Mouse (Mus musculus) stomach, postnatal 0 days (tissue): Measurements from ENCODE around the gene Col4a1. TPM values are rescaled to one million over a fixed set of nuclear protein-coding genes. Genes with fewer than 3 reads are reported as not detected.

Source experiments
- ATAC-seq: fragments of 200-750 bp; cut with Nextera tagmentation; 2 replicates; pipeline ENCODE4 v1.8.0; 2017; ENCODE audit not compliant: low FRiP score, low TSS enrichment
- DNase-seq: peaks from one replicate; pipeline ENCODE4 v3.0.0-alpha.2; 2016; ENCODE audit warnings: low spot score
- H3K27ac ChIP-seq: fragments of 300-500 bp; sonication (generic); replicated peaks from 2 replicates; pipeline ENCODE4 v1.5.1; 2014; ENCODE audit warnings: mild to moderate bottlenecking, control low read depth
- H3K27me3 ChIP-seq: fragments of 300-500 bp; sonication (generic); 2 replicates; pipeline ENCODE4 v1.6.1; 2014; ENCODE audit warnings: low read length; ENCODE audit not compliant: control insufficient read depth, insufficient read depth
- H3K36me3 ChIP-seq: fragments of 300-500 bp; sonication (generic); 2 replicates; pipeline ENCODE4 v1.6.1; 2014; ENCODE audit warnings: low read length, mixed read lengths; ENCODE audit not compliant: control insufficient read depth, insufficient read depth
- H3K4me1 ChIP-seq: fragments of 300-500 bp; sonication (generic); replicated peaks from 2 replicates; pipeline ENCODE4 v1.6.1; 2014; ENCODE audit warnings: antibody characterized with exemption; ENCODE audit not compliant: control insufficient read depth, insufficient read depth
- H3K4me2 ChIP-seq: fragments of 300-500 bp; sonication (generic); replicated peaks from 2 replicates; pipeline ENCODE4 v1.6.1; 2014; ENCODE audit warnings: low read depth, mild to moderate bottlenecking, control low read depth, moderate library complexity
- H3K4me3 ChIP-seq: fragments of 300-500 bp; sonication (generic); 2 replicates; pipeline ENCODE4 v1.5.1; 2014; ENCODE audit warnings: low read depth, low read length, control low read depth
- H3K9ac ChIP-seq: fragments of 300-500 bp; sonication (generic); 2 replicates; pipeline ENCODE4 v1.6.1; 2014; ENCODE audit warnings: mild to moderate bottlenecking, low read length, control low read depth, mixed read lengths
- H3K9me3 ChIP-seq: fragments of 300-500 bp; sonication (generic); 2 replicates; pipeline ENCODE4 v1.6.1; 2016; ENCODE audit warnings: low read length; ENCODE audit not compliant: control insufficient read depth
- CTCF ChIP-seq: IDR thresholded peaks from 2 replicates; pipeline ENCODE4 v1.5.1; 2016; ENCODE audit warnings: antibody characterized with exemption, low read depth, mild to moderate bottlenecking, moderate library complexity
- EP300 ChIP-seq: optimal IDR thresholded peaks from 2 replicates; pipeline ENCODE3; 2016; ENCODE audit warnings: antibody characterized with exemption
- WGBS: fragments of 180-500 bp; shearing (Covaris S2); extraction: QIAGEN DNeasy Blood & Tissue Kit; methylation state at CpG from one replicate; pipeline ENCODE4 v1.1.7; 2014; 5-methylcytosine and 5-hydroxymethylcytosine counted together
- polyA plus RNA-seq: library from polyadenylated mRNA; unstranded; fragments of >200 nt; fragmentation: Nextera tagmentation; extraction: Ambion mirVana; gene quantifications from 2 replicates; pipeline ENCODE4 v1.2.1, GENCODE M21; 2015

Col4a1 gene
- polyA plus RNA-seq, 1 experiment from 2014 or later = 99.0 TPM

DNA sequence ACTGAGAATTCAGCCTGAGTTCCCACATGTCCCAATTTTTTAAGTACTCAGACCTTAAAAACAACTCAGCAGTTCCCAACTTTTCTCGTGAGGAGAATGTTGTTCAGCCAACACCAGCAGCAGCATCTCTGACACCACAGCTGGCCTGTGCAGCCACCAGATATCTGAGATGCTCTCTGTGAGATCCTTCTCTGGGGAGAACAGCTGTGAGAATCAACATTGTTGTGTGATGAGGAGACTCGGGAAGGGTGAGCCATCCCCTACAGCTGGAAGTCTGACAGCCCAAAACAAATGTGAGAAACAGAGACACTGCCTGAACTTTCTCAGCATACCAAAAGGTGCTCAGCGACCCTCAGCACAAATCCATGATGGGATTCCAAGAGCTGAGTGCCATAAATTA, 20.0 kb downstream of the Col4a1 start:
- no peak overlapping the region for H3K27ac ChIP-seq
- WGBS = 41% methylated on average over 3 of the region's 3 CpGs

DNA sequence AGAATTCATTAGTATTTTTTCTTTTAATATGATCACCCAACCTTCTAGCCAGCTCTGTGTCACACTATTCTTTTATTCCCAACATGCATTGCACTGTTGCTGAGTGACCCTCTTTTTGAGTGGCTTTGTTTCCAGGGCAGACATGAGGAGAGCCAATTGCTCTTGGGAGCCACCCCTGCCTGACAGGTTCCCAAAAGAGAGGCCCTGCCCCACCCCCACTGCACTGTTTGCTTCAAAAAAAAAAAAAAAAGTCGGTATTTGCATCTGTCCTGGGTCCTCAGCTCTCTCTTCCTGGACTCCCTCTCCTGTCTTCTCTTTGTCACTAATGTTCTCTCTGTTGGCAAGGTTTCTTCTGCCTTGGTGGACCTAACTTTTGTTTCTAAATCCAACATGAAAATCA, 22.1 kb downstream of the Col4a1 start:
- H3K27me3 ChIP-seq = no peaks in the 10 kb centered on the region
- TF ChIP-seq CTCF (no peak), EP300 (no peak)
- ATAC-seq = no peak

More for the DNA sequence above, 20.0 kb downstream of the Col4a1 start:
- H3K4me3 ChIP-seq = no peak overlapping the region
- DNase-seq (no peak), ATAC-seq (no peak)
- H3K4me1 ChIP-seq = no peaks in the 10 kb centered on the region; the same call in 1 of the 2 replicates
- no peak overlapping the region for H3K4me2 ChIP-seq
- no peak overlapping the region for H3K9ac ChIP-seq
- H3K27me3 ChIP-seq = no peaks in the 10 kb centered on the region
- TF ChIP-seq EP300 (no peak), CTCF (no peak)
- H3K36me3 ChIP-seq = no peaks in the 10 kb centered on the region
- no peaks in the 10 kb centered on the region for H3K9me3 ChIP-seq

DNA sequence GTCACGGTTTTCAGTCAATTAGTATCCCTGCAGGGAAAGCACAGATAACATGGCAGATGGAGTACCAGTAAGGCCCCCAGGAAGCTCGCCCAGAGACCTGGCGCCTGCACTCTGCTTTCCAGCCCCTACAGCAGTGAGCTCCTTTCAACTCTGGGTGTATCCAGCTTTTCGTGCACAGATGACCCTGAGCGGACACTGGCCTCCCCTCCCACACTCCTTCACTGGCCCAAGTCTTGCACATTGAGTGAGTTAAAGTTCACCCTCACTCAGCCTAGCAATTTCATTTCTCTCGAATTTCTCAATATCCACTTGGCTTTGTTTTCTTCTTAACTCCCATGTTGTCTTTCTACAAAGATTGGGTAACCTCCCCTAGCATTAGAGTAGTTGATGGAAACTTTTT, 24.3 kb downstream of the Col4a1 start:
- Histone ChIP-seq H3K4me1 (no peaks in the 10 kb centered on the region; the same call in 1 of the 2 replicates), H3K9me3 (no peaks in the 10 kb centered on the region), H3K36me3 (no peaks in the 10 kb centered on the region), H3K27me3 (no peaks in the 10 kb centered on the region), H3K27ac (no peak overlapping the region), H3K9ac (no peak overlapping the region), H3K4me3 (no peak overlapping the region), H3K4me2 (no peak overlapping the region)
- ATAC-seq = no peak
- TF ChIP-seq EP300 (no peak), CTCF (no peak)
- 80% methylated on average over 6 of the region's 6 CpGs for WGBS
- no peak for DNase-seq

More for the DNA sequence above, 22.1 kb downstream of the Col4a1 start:
- Histone ChIP-seq H3K9me3 (no peaks in the 10 kb centered on the region), H3K9ac (no peak overlapping the region), H3K27ac (no peak overlapping the region), H3K4me2 (no peak overlapping the region), H3K4me1 (no peaks in the 10 kb centered on the region), H3K36me3 (no peaks in the 10 kb centered on the region), H3K4me3 (no peak overlapping the region)
- DNase-seq = no peak
- 7% methylated on average over 1 of the region's 1 CpGs for WGBS

DNA sequence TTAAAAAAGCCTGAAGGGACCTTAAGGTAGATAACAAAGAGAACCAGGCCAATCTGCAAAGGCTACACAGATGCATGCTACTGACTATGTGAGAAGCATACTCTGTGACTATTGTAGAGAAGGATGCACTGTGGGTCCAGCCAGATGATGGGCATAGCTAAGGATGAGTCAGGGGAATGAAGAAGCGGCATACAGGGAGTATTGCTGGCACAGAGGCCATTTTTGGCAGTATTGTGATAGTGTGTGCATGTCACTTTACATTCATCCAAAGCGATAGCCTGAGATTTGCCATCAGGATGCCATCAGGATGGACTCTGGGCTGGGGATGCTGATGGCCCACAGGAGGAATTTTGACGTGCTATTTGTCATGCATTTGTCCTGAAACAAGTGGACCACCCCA, 25.5 kb downstream of the Col4a1 start:
- Histone ChIP-seq H3K9ac (no peak overlapping the region), H3K4me2 (no peak overlapping the region), H3K4me1 (no peaks in the 10 kb centered on the region; the same call in 1 of the 2 replicates), H3K27me3 (no peaks in the 10 kb centered on the region), H3K9me3 (no peaks in the 10 kb centered on the region), H3K36me3 (no peaks in the 10 kb centered on the region), H3K27ac (no peak overlapping the region), H3K4me3 (no peak overlapping the region)
- ATAC-seq (no peak), DNase-seq (no peak)
- WGBS = 77% methylated on average over 3 of the region's 3 CpGs
- no peak for TF ChIP-seq CTCF
- no peak for TF ChIP-seq EP300

DNA sequence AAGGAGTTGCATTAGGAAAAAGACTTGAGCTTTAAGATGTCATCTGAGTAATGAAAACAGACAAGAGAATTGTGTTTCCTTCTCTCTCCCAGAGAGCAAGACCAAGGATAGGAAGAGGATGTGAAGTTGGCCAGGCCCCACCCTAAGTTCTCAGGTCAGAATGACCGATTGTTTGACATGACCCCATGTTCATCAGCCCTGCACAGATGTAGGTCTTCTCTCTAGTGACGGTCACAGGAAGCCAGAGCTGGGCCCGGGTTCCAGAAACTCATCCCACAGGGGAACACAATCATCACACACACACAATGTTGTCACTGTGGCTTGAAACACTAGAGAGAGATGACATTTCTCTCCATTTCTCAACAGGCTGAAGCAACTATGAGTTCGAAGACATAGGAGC, 27.2 kb downstream of the Col4a1 start:
- H3K4me1 ChIP-seq = no peaks in the 10 kb centered on the region; the same call in 1 of the 2 replicates

DNA sequence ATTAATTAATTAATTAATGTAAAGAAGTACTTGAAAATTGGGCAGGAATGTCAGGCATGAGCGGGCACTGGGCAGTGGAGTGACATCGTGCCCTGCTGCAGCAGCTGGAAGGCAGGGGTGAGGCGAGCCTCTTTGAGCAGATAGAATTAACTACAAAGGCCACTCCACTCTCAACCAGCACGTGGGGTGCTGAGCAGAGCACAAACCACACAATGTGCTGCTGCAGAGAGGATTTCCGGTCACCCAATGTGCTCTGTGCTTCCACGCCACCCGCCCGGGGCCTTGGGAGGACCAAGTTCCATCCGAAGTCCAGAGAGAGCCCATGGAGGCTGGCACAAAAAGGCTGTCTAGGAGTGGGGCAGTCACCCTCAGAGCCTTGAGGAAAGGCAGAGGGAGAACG, 29.4 kb downstream of the Col4a1 start:
- ATAC-seq (no peak), DNase-seq (no peak)
- TF ChIP-seq CTCF (no peak), EP300 (no peak)
- H3K9me3 ChIP-seq = no peaks in the 10 kb centered on the region
- no peak overlapping the region for H3K9ac ChIP-seq
- WGBS = 76% methylated on average over 10 of the region's 10 CpGs
- H3K4me3 ChIP-seq = no peak overlapping the region
- no peak overlapping the region for H3K4me2 ChIP-seq
- H3K27me3 ChIP-seq = no peaks in the 10 kb centered on the region
- peaks cover 4% of the 10 kb centered on the region; the same call in 1 of the 2 replicates for H3K4me1 ChIP-seq
- H3K36me3 ChIP-seq = no peaks in the 10 kb centered on the region; the same call in 1 of the 2 replicates
- H3K27ac ChIP-seq = no peak overlapping the region; the same call in 1 of the 2 replicates

More for the DNA sequence above, 27.2 kb downstream of the Col4a1 start:
- H3K4me2 ChIP-seq = no peak overlapping the region
- H3K4me3 ChIP-seq = no peak overlapping the region
- ATAC-seq (no peak), DNase-seq (no peak)
- H3K27me3 ChIP-seq = no peaks in the 10 kb centered on the region
- H3K9me3 ChIP-seq = no peaks in the 10 kb centered on the region
- TF ChIP-seq CTCF = no peak
- no peak for TF ChIP-seq EP300
- H3K27ac ChIP-seq = no peak overlapping the region
- H3K9ac ChIP-seq = no peak overlapping the region
- 66% methylated on average over 4 of the region's 4 CpGs for WGBS
- no peaks in the 10 kb centered on the region; the same call in 1 of the 2 replicates for H3K36me3 ChIP-seq
